Mouse (Mus musculus) forebrain, embryonic 14.5 days (tissue): Measurements from ENCODE around the gene Kcnk3. TPM values are rescaled to one million over a fixed set of nuclear protein-coding genes. Genes with fewer than 3 reads are reported as not detected.

Experiments used
- ATAC-seq: fragments of 200-750 bp; cut with Nextera tagmentation; 2 replicates; pipeline ENCODE4 v1.8.0; 2017; ENCODE audit warnings: mild to moderate bottlenecking, moderate library complexity
- DNase-seq: peaks from one replicate; pipeline ENCODE4 v3.0.0-alpha.2; 2015; ENCODE audit warnings: low spot score
- H3K27ac ChIP-seq: fragments of 300-500 bp; sonication (generic); 2 replicates; pipeline ENCODE4 v1.5.1; 2014; ENCODE audit warnings: low read depth, mild to moderate bottlenecking, control low read depth, low read length, moderate library complexity
- H3K27me3 ChIP-seq: fragments of 300-500 bp; sonication (generic); replicated peaks from 2 replicates; pipeline ENCODE4 v1.6.1; 2014; ENCODE audit warnings: low read length, control low read depth, mixed read lengths; ENCODE audit not compliant: control insufficient read depth, insufficient read depth
- H3K36me3 ChIP-seq: fragments of 300-500 bp; sonication (generic); 2 replicates; pipeline ENCODE4 v1.6.1; 2014; ENCODE audit warnings: low read length, control low read depth; ENCODE audit not compliant: control insufficient read depth, insufficient read depth
- H3K4me1 ChIP-seq: fragments of 300-500 bp; sonication (generic); 2 replicates; pipeline ENCODE4 v1.6.1; 2014; ENCODE audit warnings: antibody characterized with exemption, low read length, control low read depth; ENCODE audit not compliant: control insufficient read depth, insufficient read depth
- H3K4me2 ChIP-seq: fragments of 300-500 bp; sonication (generic); 2 replicates; pipeline ENCODE4 v1.6.1; 2014; ENCODE audit warnings: mild to moderate bottlenecking, control low read depth, low read length
- H3K4me3 ChIP-seq: fragments of 300-500 bp; sonication (generic); 2 replicates; pipeline ENCODE4 v1.5.1; 2014; ENCODE audit warnings: low read depth, low read length, control low read depth
- H3K9ac ChIP-seq: fragments of 300-500 bp; sonication (generic); 2 replicates; pipeline ENCODE4 v1.6.1; 2014; ENCODE audit warnings: mild to moderate bottlenecking, low read length, control low read depth, moderate library complexity
- H3K9me3 ChIP-seq: fragments of 300-500 bp; sonication (generic); replicated peaks from 2 replicates; pipeline ENCODE4 v1.6.1; 2016; ENCODE audit warnings: low read length, control low read depth, mixed read lengths; ENCODE audit not compliant: control insufficient read depth
- WGBS: fragments of 180-500 bp; shearing (Covaris S2); extraction: QIAGEN DNeasy Blood & Tissue Kit; methylation state at CpG from one replicate; pipeline ENCODE4 v1.1.7; 2014; 5-methylcytosine and 5-hydroxymethylcytosine counted together
- polyA plus RNA-seq: library from polyadenylated mRNA; unstranded; fragments of >200 nt; fragmentation: Nextera tagmentation; extraction: Ambion mirVana; gene quantifications from 2 replicates; pipeline ENCODE4 v1.2.1, GENCODE M21; 2014

Gene Kcnk3
- polyA plus RNA-seq, 1 experiment from 2014 or later = 2.1 TPM

DNA sequence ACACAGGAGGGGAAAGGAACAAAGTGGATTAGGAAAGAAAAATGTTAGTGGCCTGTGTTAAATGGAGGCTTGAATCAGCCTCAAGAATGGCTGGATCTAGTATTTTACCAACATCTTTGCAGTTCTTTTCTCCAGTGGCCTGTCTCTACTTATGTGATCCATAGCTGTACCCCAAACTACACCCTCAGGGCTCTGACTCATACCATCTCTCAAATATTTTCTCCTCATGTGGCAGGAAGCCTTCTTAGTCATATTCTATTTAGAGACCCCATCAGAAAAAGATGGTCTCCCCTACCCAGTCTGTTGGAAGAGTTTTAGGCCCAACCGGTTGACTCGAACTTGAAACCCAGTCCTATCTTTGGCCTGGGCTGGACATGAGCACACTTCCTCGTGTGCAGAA, 28.5 kb upstream of the Kcnk3 start:
- H3K27ac ChIP-seq = no peak overlapping the region
- no peak overlapping the region for H3K4me3 ChIP-seq
- no peak for DNase-seq
- WGBS = 84% methylated on average over 3 of the region's 3 CpGs
- ATAC-seq = no peak
- H3K4me1 ChIP-seq = no peaks in the 10 kb centered on the region
- H3K4me2 ChIP-seq = no peak overlapping the region
- no peaks in the 10 kb centered on the region for H3K36me3 ChIP-seq
- H3K9me3 ChIP-seq = no peaks in the 10 kb centered on the region
- no peak overlapping the region for H3K9ac ChIP-seq
- H3K27me3 ChIP-seq = no peaks in the 10 kb centered on the region

DNA sequence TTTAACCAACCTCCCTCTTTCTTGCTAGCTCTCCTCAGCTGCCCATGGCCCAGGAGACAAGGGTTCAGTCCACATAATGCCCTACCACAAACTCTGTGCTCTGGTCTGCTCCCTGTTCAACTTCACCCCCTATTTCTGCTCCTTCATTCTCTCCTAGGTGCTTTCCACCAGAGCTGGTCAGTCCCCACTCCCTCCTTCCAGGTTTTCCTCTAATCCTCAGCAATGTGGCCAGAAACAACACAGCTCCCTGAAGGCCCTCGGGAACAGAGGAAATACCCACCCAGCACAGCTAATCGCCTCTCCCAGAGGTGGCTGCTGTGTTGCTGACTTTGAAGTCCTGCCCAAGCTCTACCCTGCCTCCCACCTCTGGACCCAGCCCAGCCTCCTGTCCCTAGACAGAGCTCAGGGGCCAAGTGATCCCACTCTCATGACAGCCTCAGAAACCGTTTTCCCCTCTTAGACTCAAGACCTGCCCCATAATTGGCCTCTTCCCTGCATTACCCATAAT, 27.9 kb upstream of the Kcnk3 start:
- H3K9ac ChIP-seq = no peak overlapping the region
- no peak overlapping the region for H3K4me2 ChIP-seq
- ATAC-seq (no peak), DNase-seq (no peak)
- H3K9me3 ChIP-seq = no peaks in the 10 kb centered on the region
- no peaks in the 10 kb centered on the region for H3K36me3 ChIP-seq
- 38% methylated on average over 3 of the region's 3 CpGs for WGBS
- H3K4me3 ChIP-seq = no peak overlapping the region
- no peaks in the 10 kb centered on the region for H3K27me3 ChIP-seq
- no peak overlapping the region for H3K27ac ChIP-seq
- H3K4me1 ChIP-seq = no peaks in the 10 kb centered on the region

DNA sequence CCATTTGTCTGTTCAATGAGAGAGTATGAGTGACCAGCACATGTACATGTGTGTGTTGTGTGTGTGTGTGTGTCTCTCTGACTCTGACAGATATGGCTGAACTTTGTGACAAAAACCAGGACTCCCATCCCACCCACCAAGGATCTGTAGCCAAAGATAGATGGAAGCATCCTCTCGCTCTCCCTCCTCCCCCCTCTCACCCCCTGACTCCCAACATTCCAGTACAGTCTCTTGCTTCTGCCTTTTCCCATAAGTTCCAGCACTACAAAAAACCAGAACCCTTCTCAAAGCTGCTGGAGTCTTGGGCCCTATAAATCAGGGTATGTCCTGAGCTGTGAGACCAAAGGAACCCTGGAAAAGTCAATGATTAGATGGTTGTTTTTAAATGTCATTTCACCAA, 19.5 kb upstream of the Kcnk3 start:
- Histone ChIP-seq H3K27me3 (no peaks in the 10 kb centered on the region), H3K4me2 (no peak overlapping the region), H3K36me3 (no peaks in the 10 kb centered on the region), H3K27ac (no peak overlapping the region), H3K4me3 (no peak overlapping the region), H3K9ac (no peak overlapping the region), H3K9me3 (no peaks in the 10 kb centered on the region), H3K4me1 (no peaks in the 10 kb centered on the region)
- no peak for ATAC-seq
- no peak for DNase-seq
- WGBS = 64% methylated on average over 1 of the region's 1 CpGs

DNA sequence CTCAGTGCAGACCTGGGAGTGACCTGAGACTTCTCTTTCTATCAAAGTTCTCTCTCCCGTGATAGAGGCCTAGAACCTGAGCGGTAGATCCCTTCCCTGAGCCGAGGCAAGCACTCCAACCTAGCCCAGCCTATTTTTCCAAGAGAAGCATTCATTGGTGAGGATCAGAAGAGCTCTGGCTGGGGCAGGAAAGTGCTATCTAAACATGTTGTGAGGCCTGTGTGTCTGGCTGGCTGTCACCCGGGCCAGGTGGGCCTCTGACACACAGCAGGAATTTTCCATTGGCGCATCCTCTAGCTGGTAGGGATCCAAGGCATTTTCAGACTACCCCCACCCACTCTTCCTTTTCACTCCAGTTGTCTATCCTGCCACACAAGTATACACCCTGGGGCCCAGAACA, 16.1 kb upstream of the Kcnk3 start:
- Histone ChIP-seq H3K36me3 (no peaks in the 10 kb centered on the region), H3K9me3 (no peaks in the 10 kb centered on the region), H3K27me3 (no peaks in the 10 kb centered on the region), H3K27ac (no peak overlapping the region), H3K9ac (no peak overlapping the region), H3K4me1 (no peaks in the 10 kb centered on the region), H3K4me3 (no peak overlapping the region), H3K4me2 (no peak overlapping the region)
- no peak for ATAC-seq
- DNase-seq = no peak
- WGBS = 80% methylated on average over 5 of the region's 5 CpGs

DNA sequence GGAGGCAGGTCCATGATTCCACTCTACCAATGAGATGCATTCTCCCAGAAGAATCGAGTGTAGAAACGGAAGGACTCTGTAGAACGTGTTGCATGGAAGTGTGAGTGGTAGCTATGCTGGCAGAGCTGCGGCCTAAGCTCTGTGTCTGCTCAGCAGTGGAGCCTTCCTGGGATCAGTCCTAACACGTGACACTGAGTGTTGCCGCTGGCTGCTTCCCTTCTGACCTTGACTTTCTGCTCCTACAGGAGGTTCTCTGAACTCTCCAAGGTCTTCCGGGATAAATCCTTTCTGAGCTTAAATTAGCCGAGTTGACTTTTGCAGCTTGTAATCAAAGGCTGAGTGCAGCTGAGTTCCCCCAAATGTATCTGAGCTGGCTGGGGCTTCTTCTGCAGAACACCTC, 13.6 kb upstream of the Kcnk3 start:
- no peaks in the 10 kb centered on the region for H3K36me3 ChIP-seq
- H3K27ac ChIP-seq = no peak overlapping the region
- no peaks in the 10 kb centered on the region for H3K4me1 ChIP-seq
- H3K27me3 ChIP-seq = no peaks in the 10 kb centered on the region
- DNase-seq (no peak), ATAC-seq (no peak)
- H3K4me2 ChIP-seq = no peak overlapping the region
- H3K9me3 ChIP-seq = no peaks in the 10 kb centered on the region
- no peak overlapping the region for H3K9ac ChIP-seq
- WGBS = 94% methylated on average over 8 of the region's 8 CpGs
- H3K4me3 ChIP-seq = no peak overlapping the region

DNA sequence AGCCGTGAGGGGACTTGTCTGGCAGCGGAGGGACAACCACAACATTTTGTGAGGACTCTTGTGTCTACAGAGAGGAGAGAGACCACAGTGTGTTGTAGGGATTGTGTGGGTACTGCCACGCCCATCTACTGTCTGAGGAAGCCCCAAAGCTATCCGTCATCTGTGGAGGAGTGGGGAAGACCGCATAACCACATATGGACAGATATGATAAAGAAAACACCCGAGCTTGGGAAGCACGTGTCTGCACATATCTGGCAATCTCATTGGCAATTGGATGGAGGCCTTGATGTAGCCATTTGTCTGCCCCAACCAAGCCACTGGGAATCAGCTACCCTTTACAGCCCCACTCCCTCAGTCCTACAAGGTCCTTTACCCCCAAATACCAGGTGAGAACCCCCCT, 11.7 kb upstream of the Kcnk3 start:
- WGBS = 83% methylated on average over 7 of the region's 7 CpGs
- Histone ChIP-seq H3K4me1 (no peaks in the 10 kb centered on the region), H3K27ac (no peak overlapping the region), H3K9ac (no peak overlapping the region), H3K36me3 (no peaks in the 10 kb centered on the region), H3K27me3 (no peaks in the 10 kb centered on the region), H3K4me2 (no peak overlapping the region), H3K9me3 (no peaks in the 10 kb centered on the region), H3K4me3 (no peak overlapping the region)
- no peak for ATAC-seq
- no peak for DNase-seq

DNA sequence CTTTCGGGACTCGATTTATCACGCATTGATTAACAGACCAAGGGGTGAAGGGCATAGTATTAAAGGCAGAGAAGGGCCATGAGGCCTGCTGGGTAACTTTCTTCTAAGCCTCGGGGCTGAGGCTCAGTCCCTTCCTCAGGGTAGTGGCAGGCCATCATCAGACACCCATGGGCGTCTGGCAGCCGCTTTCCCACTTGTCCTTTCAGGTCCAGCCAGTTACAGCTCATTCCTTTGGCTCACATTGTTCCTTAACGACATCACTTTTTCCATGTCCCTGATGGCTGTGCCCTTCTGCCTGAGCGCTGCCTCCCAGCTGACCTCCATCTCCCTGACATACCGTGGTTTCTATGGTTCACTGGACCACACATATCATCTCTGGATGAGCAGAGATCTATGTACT, 10.7 kb upstream of the Kcnk3 start:
- no peak overlapping the region for H3K27ac ChIP-seq
- H3K4me3 ChIP-seq = no peak overlapping the region
- no peaks in the 10 kb centered on the region for H3K36me3 ChIP-seq
- DNase-seq = no peak
- no peaks in the 10 kb centered on the region for H3K27me3 ChIP-seq
- ATAC-seq = no peak
- 74% methylated on average over 9 of the region's 9 CpGs for WGBS
- H3K9me3 ChIP-seq = no peaks in the 10 kb centered on the region
- no peaks in the 10 kb centered on the region for H3K4me1 ChIP-seq
- no peak overlapping the region for H3K4me2 ChIP-seq
- H3K9ac ChIP-seq = no peak overlapping the region

DNA sequence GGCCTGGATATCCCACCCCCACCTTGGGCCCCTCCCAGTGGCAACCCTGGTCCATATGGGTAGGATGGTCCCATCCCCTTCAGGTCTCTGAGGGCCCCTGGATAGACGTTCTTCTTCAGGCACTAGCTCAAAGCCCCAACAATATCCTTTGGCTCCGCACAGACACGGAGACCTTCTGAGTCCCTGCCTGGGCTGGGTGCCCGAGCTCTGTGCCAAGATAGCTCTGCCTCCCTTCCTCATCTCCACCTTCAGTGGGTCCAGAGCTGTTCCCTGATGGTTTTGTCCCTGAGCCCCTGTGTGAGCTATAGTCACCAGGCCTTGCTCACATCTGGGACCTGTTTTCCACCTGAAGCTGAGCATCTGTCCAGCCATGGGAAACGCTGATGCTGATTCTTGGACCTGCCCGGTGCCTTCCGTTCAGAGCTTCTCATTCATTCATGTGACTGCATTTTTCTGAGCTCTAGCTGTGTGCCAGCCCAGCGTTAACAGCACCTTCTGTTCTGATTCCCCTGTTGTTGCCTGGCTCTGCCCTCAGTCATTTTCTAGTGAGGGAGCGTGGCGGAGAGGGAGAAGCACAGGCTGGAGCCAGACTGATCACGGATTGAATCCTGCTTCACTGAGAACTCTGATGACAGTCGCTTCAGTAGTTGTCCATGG, 10.2 kb upstream of the Kcnk3 start:
- 80% methylated on average over 12 of the region's 12 CpGs for WGBS
- ATAC-seq (peak; percentile 23; the same call in 1 of the 2 replicates), DNase-seq (peak; percentile 37)
- Histone ChIP-seq H3K9ac (no peak overlapping the region), H3K27ac (peak overlapping the region; percentile 9; the same call in 1 of the 2 replicates), H3K4me1 (no peaks in the 10 kb centered on the region), H3K27me3 (no peaks in the 10 kb centered on the region), H3K36me3 (no peaks in the 10 kb centered on the region), H3K4me2 (no peak overlapping the region), H3K9me3 (no peaks in the 10 kb centered on the region), H3K4me3 (no peak overlapping the region)

DNA sequence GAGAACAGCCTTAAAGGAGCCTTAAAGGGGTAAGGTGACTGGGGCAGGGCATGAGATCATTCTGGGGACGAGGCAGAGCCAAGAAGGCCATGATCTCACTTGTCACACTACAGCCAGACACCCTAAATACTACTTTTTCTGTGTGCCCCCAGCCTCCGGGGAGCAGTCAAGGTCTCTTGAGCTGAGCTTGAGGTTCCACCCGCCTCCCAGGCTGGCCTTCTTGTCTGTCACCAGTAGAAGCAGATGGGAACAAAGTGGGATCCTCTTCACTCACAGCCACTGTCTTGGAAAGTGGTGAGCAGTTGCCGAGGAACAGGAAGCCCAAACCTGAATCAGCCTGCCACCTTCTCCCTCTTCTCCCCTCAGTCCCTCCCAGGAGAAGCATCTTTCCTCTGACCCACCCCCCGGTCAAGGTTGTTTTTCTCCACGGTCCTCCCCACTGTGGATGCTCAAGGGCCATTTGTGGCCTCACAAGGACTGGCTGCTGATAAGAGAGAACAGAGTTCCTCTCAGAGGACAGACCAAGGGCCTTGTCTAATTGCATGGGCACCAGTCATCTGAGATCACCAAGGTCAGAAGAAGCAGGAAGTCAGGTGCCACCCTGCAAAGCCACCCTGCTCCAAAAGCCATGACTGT, 9.4 kb upstream of the Kcnk3 start:
- Histone ChIP-seq H3K4me1 (no peaks in the 10 kb centered on the region), H3K4me2 (no peak overlapping the region), H3K27me3 (no peaks in the 10 kb centered on the region), H3K27ac (0 out of 2 replicates have a peak overlapping the region, but pooled peaks have one; percentile 9), H3K4me3 (no peak overlapping the region), H3K9ac (no peak overlapping the region), H3K9me3 (no peaks in the 10 kb centered on the region), H3K36me3 (no peaks in the 10 kb centered on the region)
- ATAC-seq (no peak), DNase-seq (no peak)
- 85% methylated on average over 6 of the region's 6 CpGs for WGBS
